In genomic region chr3:85961134-85961533, GRCm38 (mm10) we compare ENCODE assay signal across 20 mouse cellular contexts. TPM values are rescaled to one million over a fixed set of nuclear protein-coding genes. Genes with fewer than 3 reads are reported as not detected.
DNase-seq lines count a peak whose midpoint lies in the region; ATAC-seq lines count a peak whose summit lies in the region.
"Had no signal": no experiment of that assay in that cellular context is flagged by ENCODE, and none has a peak within 500 bp of the region (broad histone marks: within the 10 kb centered on the region; RNA-seq: fewer than 3 reads in every experiment).

No protein-coding gene starts in this region.

- 7% methylated on average over 5 of the region's 5 CpGs for WGBS in kidney, embryonic 15.5 days

- ATAC-seq in kidney, embryonic 15.5 days (replicated peaks; ENCODE audit: low FRiP score): peak; percentile 58; the same call in 1 of the 2 replicates
- ATAC-seq: Patski had no signal

- no peaks in the 10 kb centered on the region for H3K27me3 ChIP-seq in kidney, embryonic 15.5 days
- H3K27me3 ChIP-seq: CH12.LX; hindbrain, embryonic 12.5 days; limb, embryonic 12.5 days; neural tube, embryonic 15.5 days; Patski had no signal

- H3K27ac ChIP-seq in kidney, embryonic 15.5 days: 0 out of 2 replicates have a peak overlapping the region, but pooled peaks have one; percentile 45
- H3K27ac ChIP-seq: gastrocnemius, adult 2 months; hindbrain, embryonic 12.5 days; limb, embryonic 12.5 days; neural tube, embryonic 15.5 days had no signal

- H3K9ac ChIP-seq in kidney, embryonic 15.5 days: no peak overlapping the region
- H3K9ac ChIP-seq: hindbrain, embryonic 12.5 days; limb, embryonic 12.5 days; neural tube, embryonic 15.5 days had no signal

- peaks cover 6% of the 10 kb centered on the region; the same call in 1 of the 2 replicates for H3K4me1 ChIP-seq in kidney, embryonic 15.5 days
- H3K4me1 ChIP-seq: hindbrain, embryonic 12.5 days; limb, embryonic 12.5 days; neural tube, embryonic 15.5 days had no signal

- peaks cover 10% of the 10 kb centered on the region; the same call in 1 of the 2 replicates for H3K9me3 ChIP-seq in kidney, embryonic 15.5 days (replicated peaks)

- H3K36me3 ChIP-seq in kidney, embryonic 15.5 days: no peaks in the 10 kb centered on the region
- H3K36me3 ChIP-seq: hindbrain, embryonic 12.5 days; limb, embryonic 12.5 days; neural tube, embryonic 15.5 days had no signal

- no peak overlapping the region for H3K4me2 ChIP-seq in kidney, embryonic 15.5 days
- H3K4me2 ChIP-seq: heart, embryonic 11.5 days; hindbrain, embryonic 12.5 days; limb, embryonic 12.5 days; neural tube, embryonic 15.5 days had no signal

- no peak overlapping the region for H3K4me3 ChIP-seq in kidney, embryonic 15.5 days (replicated peaks)
- H3K4me3 ChIP-seq: gastrocnemius, adult 2 months; hindbrain, embryonic 12.5 days; limb, embryonic 12.5 days; neural tube, embryonic 15.5 days had no signal

- no peak for DNase-seq in kidney, adult 9 months
- DNase-seq in embryo, embryonic 10 days (ENCODE audit: low spot score): peak; percentile 59
- DNase-seq in lung, adult 18-20 months: peak; percentile 63 to 77
- DNase-seq in mesoderm, embryonic 11.5 days (ENCODE audit: low read depth, low spot score): peak; percentile 34
- no peak for DNase-seq in urinary bladder, postnatal 25 days (ENCODE audit: low spot score)
- DNase-seq in adrenal gland, adult 18-20 months (ENCODE audit: low spot score in 2 of 2): no peak
- no peak for DNase-seq in cerebellum, adult 11-12 months
- DNase-seq: adrenal gland, adult 8-10 months; gastrocnemius, adult 2 months; kidney, postnatal 14 days had no signal

RNA-seq across cellular contexts. Expression of gene Sh3d19, which starts 9.8 kb away (rescaled TPM):
- 30.1 and 32.3 TPM in 2 replicates for polyA plus RNA-seq in kidney, embryonic 15.5 days (2015; fragmentation: Nextera tagmentation; extraction: Ambion mirVana)
- 10 to 100 TPM; 10.6 to 16.6 TPM for total RNA-seq in adrenal gland, adult 18-20 months (2021)

RNA-seq across cellular contexts. Expression of gene Prss48, which starts 41.2 kb away (rescaled TPM):
- polyA plus RNA-seq in kidney, embryonic 15.5 days (2015; fragmentation: Nextera tagmentation; extraction: Ambion mirVana): 0.18 and 0.39 TPM in 2 replicates
- total RNA-seq in adrenal gland, adult 18-20 months (2021): not detected
- total RNA-seq: adrenal gland, adult 8-10 months; CH12.LX; gastrocnemius, adult 2 months; layer of hippocampus, postnatal 10 days; midbrain, postnatal 0 days had no signal
- polyA plus RNA-seq: heart, embryonic 11.5 days; hindbrain, embryonic 12.5 days; limb, embryonic 12.5 days; liver, embryonic 16.5 days; midbrain, postnatal 0 days; neural tube, embryonic 15.5 days; Patski had no signal

Comparison
In these comparisons a context has a peak if more than half of its experiments do, and no peak if none do; other contexts are left out.
1. DNase-seq: peak in embryo, embryonic 10 days (single experiment), lung, adult 18-20 months (2 of 2) and mesoderm, embryonic 11.5 days (single experiment); none in kidney, adult 9 months (single experiment), urinary bladder, postnatal 25 days (single experiment), adrenal gland, adult 18-20 months (0 of 2) and cerebellum, adult 11-12 months (single experiment).